Mouse (Mus musculus) embryonic facial prominence, embryonic 12.5 days (tissue): ENCODE data around the gene Ubtfl1. TPM values are rescaled to one million over a fixed set of nuclear protein-coding genes. Genes with fewer than 3 reads are reported as not detected.
A peak's percentile ranks its signal among the peaks of the same experiment; 100 is the strongest.
"Not testable (repeated sequence)": the region's sequence is repeated elsewhere in the genome, so short reads cannot be mapped to it uniquely, and the experiment has no call there.

ENCODE experiments used
- ATAC-seq: fragments of 200-750 bp; cut with Nextera tagmentation; 2 replicates; pipeline ENCODE4 v1.8.0; 2017; ENCODE audit not compliant: insufficient number of reproducible peaks, insufficient read depth, low FRiP score, low TSS enrichment
- H3K27ac ChIP-seq: fragments of 300-500 bp; sonication (generic); 2 replicates; pipeline ENCODE4 v1.5.1; 2016; ENCODE audit warnings: mild to moderate bottlenecking
- H3K27me3 ChIP-seq: fragments of 300-500 bp; sonication (generic); 2 replicates; pipeline ENCODE4 v1.6.1; 2016; ENCODE audit warnings: mild to moderate bottlenecking, moderate library complexity
- H3K36me3 ChIP-seq: fragments of 300-500 bp; sonication (generic); 2 replicates; pipeline ENCODE4 v1.6.1; 2016; ENCODE audit warnings: mild to moderate bottlenecking
- H3K4me1 ChIP-seq: fragments of 300-500 bp; sonication (generic); 2 replicates; pipeline ENCODE4 v1.6.1; 2016
- H3K4me2 ChIP-seq: fragments of 300-500 bp; sonication (generic); replicated peaks from 2 replicates; pipeline ENCODE4 v1.6.1; 2016; ENCODE audit warnings: mild to moderate bottlenecking, moderate library complexity
- H3K4me3 ChIP-seq: fragments of 300-500 bp; sonication (generic); 2 replicates; pipeline ENCODE4 v1.5.1; 2016; ENCODE audit warnings: mild to moderate bottlenecking
- H3K9ac ChIP-seq: fragments of 300-500 bp; sonication (generic); 2 replicates; pipeline ENCODE4 v1.6.1; 2016; ENCODE audit warnings: mild to moderate bottlenecking, moderate library complexity
- H3K9me3 ChIP-seq: fragments of 300-500 bp; sonication (generic); 2 replicates; pipeline ENCODE4 v1.6.1; 2016; ENCODE audit warnings: mild to moderate bottlenecking, moderate library complexity
- WGBS: fragments of 180-500 bp; shearing (Covaris S2); methylation state at CpG from one replicate; pipeline ENCODE4 v1.1.7; 2016; 5-methylcytosine and 5-hydroxymethylcytosine counted together
- microRNA-seq: library from miRNA; unstranded; fragments of <30 nt; microRNA quantifications from one replicate; pipeline ENCODE4, GENCODE M21; 2017
- polyA plus RNA-seq: library from polyadenylated mRNA; unstranded; fragments of >200 nt; fragmentation: Nextera tagmentation; extraction: Ambion mirVana; gene quantifications from 2 replicates; pipeline ENCODE4 v1.2.1, GENCODE M21; 2016

Ubtfl1 gene
- not detected in 2 replicates for polyA plus RNA-seq

GRCm38 (mm10) chr9:18404118-18404517 is at the start of gene Ubtfl1:
Gene Ubtfl1, plus strand, starts transcription at chr9:18404418.
- no peak within 1 kb of the TSS for H3K4me2 ChIP-seq
- no peaks in the 10 kb centered on the region for H3K4me1 ChIP-seq
- H3K27me3 ChIP-seq = no peaks in the 10 kb centered on the region
- H3K36me3 ChIP-seq = no peaks in the 10 kb centered on the region
- WGBS = 60% methylated on average over 1 of the region's 1 CpGs
- H3K4me3 ChIP-seq = no peak within 1 kb of the TSS
- no peak within 1 kb of the TSS for H3K9ac ChIP-seq
- no peak for ATAC-seq
- no peak within 1 kb of the TSS for H3K27ac ChIP-seq
- H3K9me3 ChIP-seq = no peaks in the 10 kb centered on the region

GRCm38 (mm10) chr9:18373026-18373425 is 31.2 kb upstream of the Ubtfl1 start:
- not testable (repeated sequence) for ATAC-seq

GRCm38 (mm10) chr9:18385782-18386181 is 18.4 kb upstream of the Ubtfl1 start:
- Histone ChIP-seq H3K4me3 (no peak overlapping the region), H3K36me3 (no peaks in the 10 kb centered on the region), H3K9ac (no peak overlapping the region), H3K27me3 (no peaks in the 10 kb centered on the region), H3K27ac (0 out of 2 replicates have a peak overlapping the region, but pooled peaks have one; percentile 17), H3K9me3 (no peaks in the 10 kb centered on the region), H3K4me2 (peak overlapping the region; percentile 27), H3K4me1 (peaks cover 3% of the 10 kb centered on the region; the same call in 1 of the 2 replicates)
- 17% methylated on average over 6 of the region's 6 CpGs for WGBS
- no peak for ATAC-seq

More at GRCm38 (mm10) chr9:18373026-18373425, 31.2 kb upstream of the Ubtfl1 start:
- H3K9me3 ChIP-seq, H3K4me2 ChIP-seq, H3K36me3 ChIP-seq, H3K4me3 ChIP-seq, H3K27ac ChIP-seq, H3K4me1 ChIP-seq, H3K9ac ChIP-seq, H3K27me3 ChIP-seq: not testable (repeated sequence)
- WGBS = 73% methylated on average over 1 of the region's 1 CpGs

- Histone ChIP-seq H3K27me3 (no peaks in the 10 kb centered on the region), H3K4me2 (no peak overlapping the region), H3K4me1 (no peaks in the 10 kb centered on the region), H3K9me3 (no peaks in the 10 kb centered on the region), H3K27ac (no peak overlapping the region), H3K9ac (no peak overlapping the region), H3K36me3 (no peaks in the 10 kb centered on the region), H3K4me3 (no peak overlapping the region)
- ATAC-seq = no peak
- 74% methylated on average over 1 of the region's 1 CpGs for WGBS
Measured at GRCm38 (mm10) chr9:18399629-18400028, 4.6 kb upstream of the Ubtfl1 start.

GRCm38 (mm10) chr9:18402895-18403294 is 1.3 kb upstream of the Ubtfl1 start, which contains the start of gene Naalad2:
Gene Naalad2, minus strand, starts transcription at chr9:18402995.
- H3K27ac ChIP-seq, H3K27me3 ChIP-seq, H3K36me3 ChIP-seq, H3K4me2 ChIP-seq, H3K9me3 ChIP-seq, ATAC-seq, H3K4me1 ChIP-seq, H3K4me3 ChIP-seq, H3K9ac ChIP-seq: not testable (repeated sequence)
- WGBS = 67% methylated on average over 2 of the region's 2 CpGs

GRCm38 (mm10) chr9:18412371-18412770 is 8.2 kb downstream of the Ubtfl1 start:
- not testable (repeated sequence) for H3K27me3 ChIP-seq, H3K27ac ChIP-seq, H3K9me3 ChIP-seq, ATAC-seq, H3K36me3 ChIP-seq, H3K9ac ChIP-seq, H3K4me1 ChIP-seq, H3K4me2 ChIP-seq, H3K4me3 ChIP-seq
- 81% methylated on average over 4 of the region's 4 CpGs for WGBS

GRCm38 (mm10) chr9:18430354-18430753 is 26.1 kb downstream of the Ubtfl1 start, which contains the start of gene Mbd3l2:
Gene Mbd3l2, plus strand, starts transcription at chr9:18430654.
- ATAC-seq = no peak
- H3K4me1 ChIP-seq = no peaks in the 10 kb centered on the region
- H3K36me3 ChIP-seq = no peaks in the 10 kb centered on the region
- no peak within 1 kb of the TSS for H3K27ac ChIP-seq
- H3K9ac ChIP-seq = no peak within 1 kb of the TSS
- no peaks in the 10 kb centered on the region for H3K9me3 ChIP-seq
- no peak within 1 kb of the TSS for H3K4me3 ChIP-seq
- H3K4me2 ChIP-seq = no peak within 1 kb of the TSS
- H3K27me3 ChIP-seq = no peaks in the 10 kb centered on the region

GRCm38 (mm10) chr9:18431687-18432086 is 27.5 kb downstream of the Ubtfl1 start:
- H3K27ac ChIP-seq = no peak overlapping the region
- no peak overlapping the region for H3K4me3 ChIP-seq
- no peak overlapping the region for H3K4me2 ChIP-seq
- H3K27me3 ChIP-seq = no peaks in the 10 kb centered on the region
- no peaks in the 10 kb centered on the region for H3K36me3 ChIP-seq
- ATAC-seq = no peak
- H3K9me3 ChIP-seq = no peaks in the 10 kb centered on the region
- H3K4me1 ChIP-seq = no peaks in the 10 kb centered on the region
- WGBS = 82% methylated on average over 10 of the region's 10 CpGs
- H3K9ac ChIP-seq = no peak overlapping the region

- no peak for ATAC-seq
- no peak overlapping the region for H3K4me2 ChIP-seq
- H3K27ac ChIP-seq = no peak overlapping the region
- no peaks in the 10 kb centered on the region for H3K4me1 ChIP-seq
- no peaks in the 10 kb centered on the region for H3K27me3 ChIP-seq
- 91% methylated on average over 4 of the region's 4 CpGs for WGBS
- H3K36me3 ChIP-seq = peaks cover 42% of the 10 kb centered on the region
- H3K4me3 ChIP-seq = no peak overlapping the region
- H3K9ac ChIP-seq = no peak overlapping the region
- H3K9me3 ChIP-seq = 0 out of 2 replicates have a peak, but pooled peaks cover 5% of the 10 kb centered on the region
Measured at GRCm38 (mm10) chr9:18456520-18456919, 52.3 kb downstream of the Ubtfl1 start.

Small RNAs within 50 kb of the gene (microRNA-seq; reads per million reads assigned to microRNA genes)
- not detected for gene Gm22854

Other genes with a start within 250 kb of the Ubtfl1 start
- 131 and 139 TPM in 2 replicates for gene Chordc1, start 112.3 kb upstream of the Ubtfl1 start, polyA plus RNA-seq
- 5.6 and 6.4 TPM in 2 replicates for gene Naalad2, start 1.4 kb upstream of the Ubtfl1 start, polyA plus RNA-seq
- gene Mbd3l2, start 26.2 kb downstream of the Ubtfl1 start, polyA plus RNA-seq = 0.08 TPM in 1 of 2 replicates, not detected in the other
- 11.8 and 13.9 TPM in 2 replicates for gene Zfp558, start 73.8 kb downstream of the Ubtfl1 start, polyA plus RNA-seq
- gene Mbd3l1, start 73.9 kb downstream of the Ubtfl1 start, polyA plus RNA-seq = not detected in 2 replicates